Mouse (Mus musculus) mesoderm, embryonic 11.5 days (tissue): Measurements from ENCODE around the gene Samd13.

Source experiments
- DNase-seq: peaks from one replicate; pipeline ENCODE4 v3.0.0-alpha.2; 2012; ENCODE audit warnings: low read depth, low spot score

The Samd13 gene

DNA sequence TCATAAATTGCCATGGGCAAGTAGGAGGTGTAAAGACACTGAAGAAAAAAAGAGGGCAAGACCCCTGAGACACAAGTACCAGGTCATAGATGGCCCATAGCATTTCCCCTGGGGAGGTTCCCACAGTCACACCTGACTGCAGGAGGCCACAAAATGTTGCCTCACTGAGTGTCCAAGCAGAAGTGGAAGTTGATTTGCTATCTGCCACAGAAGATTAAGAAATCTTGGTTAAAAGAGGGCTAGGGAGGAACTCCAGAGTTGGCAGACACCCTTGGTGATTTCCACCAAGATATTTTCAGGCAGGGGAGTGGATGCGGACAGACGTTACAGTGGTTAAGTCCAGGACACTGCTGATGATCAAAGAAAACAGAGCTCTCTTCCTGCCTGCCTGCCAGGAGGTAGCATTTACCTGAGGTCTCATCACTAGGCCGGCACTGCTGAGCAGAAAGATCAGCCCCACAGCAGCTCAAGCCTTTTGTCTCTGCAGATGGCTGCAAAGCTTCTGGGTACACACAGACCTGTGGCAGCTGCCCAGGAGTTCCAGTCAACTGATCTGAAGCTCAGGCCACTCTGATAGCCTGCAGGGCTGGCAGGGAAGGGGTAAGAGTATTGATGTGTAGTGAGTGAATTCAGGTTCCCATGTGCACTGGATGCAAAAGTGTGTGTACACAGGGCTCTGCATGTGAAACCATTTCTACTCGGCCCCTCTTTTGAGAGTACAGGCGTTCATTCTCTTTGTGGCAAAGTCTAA, 68.7 kb downstream of the Samd13 start:
- DNase-seq, result no peak

- no peak for DNase-seq
These were observed 69.9 kb downstream of the Samd13 start, which contains the start of gene Dnase2b for GRCm38 (mm10) chr3:146615496-146615895. Gene Dnase2b (minus strand): TSS chr3:146615596.

DNA sequence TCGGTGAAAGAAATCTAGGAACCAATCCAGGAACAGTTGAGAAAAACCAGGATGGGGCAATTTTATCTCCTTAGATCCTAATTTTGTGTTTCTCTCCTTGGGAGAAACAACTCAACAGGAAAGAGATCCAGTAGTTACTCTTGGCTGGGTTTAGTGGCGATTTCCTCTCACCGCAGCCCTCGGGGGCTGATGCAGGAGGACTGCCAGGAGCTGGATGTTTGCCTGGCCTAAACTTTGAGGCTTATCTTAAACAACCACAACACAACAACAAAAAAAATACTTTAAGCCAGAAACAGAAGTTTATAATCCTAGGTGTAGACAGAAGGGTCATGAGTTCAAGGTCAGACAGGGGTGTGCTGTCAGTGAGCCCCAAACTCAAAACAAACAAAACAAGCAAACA, 73.6 kb downstream of the Samd13 start:
- DNase-seq, result no peak

DNA sequence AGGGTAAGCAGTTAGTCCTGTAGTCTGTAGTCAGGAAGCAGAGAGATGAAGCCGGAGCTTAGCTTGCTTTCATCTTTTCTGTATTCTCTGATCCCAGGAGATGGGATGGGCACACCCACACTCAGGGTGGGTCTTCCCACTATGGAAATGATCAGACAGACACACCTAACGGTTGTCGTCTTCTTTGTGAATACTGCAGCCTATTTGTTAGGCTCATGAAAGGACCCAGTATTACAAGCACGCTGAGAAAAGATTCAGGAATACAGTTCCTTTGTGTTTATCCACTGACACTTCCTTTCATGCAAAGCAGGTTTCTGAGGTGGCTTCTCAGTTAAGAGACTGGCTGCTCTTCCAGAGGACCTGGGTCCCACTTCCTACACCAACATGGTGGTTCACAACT, 74.1 kb downstream of the Samd13 start:
- DNase-seq, result no peak

DNA sequence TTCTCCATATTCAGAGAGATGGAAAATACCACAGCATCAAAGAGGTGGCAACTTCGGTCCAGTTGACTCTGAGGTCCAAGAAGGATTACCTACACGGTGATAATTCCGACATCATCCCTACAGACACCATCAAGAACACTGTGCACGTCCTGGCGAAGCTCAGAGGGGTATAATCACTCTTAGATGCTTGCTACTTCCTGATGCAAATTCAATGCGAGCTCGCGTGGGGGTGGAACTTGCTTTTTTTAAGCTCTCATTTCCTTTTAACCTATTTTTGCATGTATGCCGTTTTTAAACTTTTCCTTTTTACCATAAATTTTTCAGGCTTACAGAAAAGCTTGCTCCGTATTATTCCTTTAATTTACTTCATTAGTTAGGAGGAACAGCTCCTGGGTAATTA, 75.1 kb downstream of the Samd13 start:
- DNase-seq, result no peak

GRCm38 (mm10) chr3:146607368-146607767, 78.0 kb downstream of the Samd13 start:
- DNase-seq, result peak; percentile 18

DNA sequence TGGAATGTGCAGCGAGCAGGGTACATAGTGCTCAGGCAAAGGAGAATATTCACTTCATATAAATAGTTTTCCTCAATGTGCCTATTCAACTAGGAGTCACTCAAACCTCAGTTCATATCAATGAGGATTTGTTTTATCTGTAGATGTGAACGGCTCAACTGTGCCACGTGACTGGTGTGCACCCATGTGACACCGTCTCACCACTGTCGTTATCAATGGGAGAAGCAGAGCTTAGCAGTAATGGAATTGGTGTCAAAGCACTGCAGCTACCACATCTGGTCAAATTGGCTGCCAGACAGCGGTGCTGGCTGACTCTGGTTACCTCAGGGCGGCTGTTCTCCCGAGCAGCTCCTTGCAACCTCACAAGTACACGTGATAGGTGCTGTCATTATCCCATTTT, 80.7 kb downstream of the Samd13 start:
- DNase-seq, result no peak

DNA sequence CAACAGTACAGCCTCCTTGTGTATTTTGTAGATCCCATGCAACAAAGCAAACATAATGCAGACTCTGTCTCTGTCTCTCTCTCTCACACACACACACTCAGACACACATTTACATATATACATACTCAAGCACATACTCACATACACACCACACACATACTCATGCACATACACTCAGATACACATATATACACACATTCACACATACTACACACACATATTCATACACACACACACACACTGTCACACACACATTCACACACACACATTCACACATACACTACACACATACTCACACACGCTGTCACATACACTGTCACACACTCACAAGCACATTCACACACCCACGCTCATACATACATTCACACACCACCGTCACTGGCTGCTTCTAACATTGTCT, 82.9 kb downstream of the Samd13 start:
- no peak for DNase-seq

- DNase-seq, result no peak
These were observed 84.2 kb downstream of the Samd13 start for GRCm38 (mm10) chr3:146601205-146601604.

- DNase-seq, result no peak
These were observed 86.0 kb downstream of the Samd13 start for GRCm38 (mm10) chr3:146599198-146599900.

- DNase-seq, result no peak
These were observed 87.0 kb downstream of the Samd13 start for GRCm38 (mm10) chr3:146598411-146598810.

DNA sequence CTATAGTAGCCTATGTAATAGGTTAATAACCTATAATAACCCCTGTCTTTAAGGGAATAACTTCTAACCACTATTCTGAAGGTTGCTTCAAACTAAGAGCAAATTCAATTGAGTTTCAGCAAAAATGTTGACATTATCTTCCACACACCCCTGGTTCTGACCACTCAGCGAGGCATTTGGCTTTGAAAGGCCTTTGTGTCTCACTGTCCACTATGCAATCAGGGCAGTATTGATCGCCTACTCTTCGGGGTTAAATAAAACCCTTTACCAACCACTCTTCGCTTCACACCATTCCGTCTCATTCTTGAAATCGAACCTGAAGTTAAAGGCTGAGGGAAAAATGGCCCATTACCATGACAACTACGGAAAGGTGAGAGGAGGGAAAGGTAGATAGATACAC, 88.5 kb downstream of the Samd13 start:
- DNase-seq, result no peak

DNA sequence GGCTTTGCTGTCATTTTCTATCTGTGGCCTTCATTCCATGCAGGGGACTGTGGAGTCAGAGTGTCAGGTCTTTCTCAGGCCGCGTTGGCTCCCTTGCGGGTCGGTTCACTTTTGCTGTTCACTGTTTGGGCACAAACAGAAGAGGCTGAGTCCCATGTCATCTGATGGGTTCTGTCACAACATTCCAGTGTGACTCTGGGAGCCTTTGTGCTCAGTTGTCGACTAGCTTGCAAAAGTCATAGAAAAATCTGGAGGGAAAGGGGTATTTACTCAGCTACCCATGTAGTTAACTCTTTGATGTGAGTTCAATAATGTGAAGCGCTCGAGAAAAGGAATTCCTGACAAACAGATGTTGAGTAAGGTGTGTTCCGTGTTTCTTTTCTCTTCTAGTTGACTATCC, 89.0 kb downstream of the Samd13 start:
- DNase-seq, result no peak

GRCm38 (mm10) chr3:146595440-146595839, 90.0 kb downstream of the Samd13 start:
- DNase-seq, result no peak
